Mouse (Mus musculus) embryonic facial prominence, embryonic 13.5 days (tissue): ENCODE data around the gene Atrip. TPM values are rescaled to one million over a fixed set of nuclear protein-coding genes. Genes with fewer than 3 reads are reported as not detected.

Experiments
- ATAC-seq: fragments of 200-750 bp; cut with Nextera tagmentation; 2 replicates; pipeline ENCODE4 v1.8.0; 2017; ENCODE audit warnings: low read depth; ENCODE audit not compliant: insufficient number of reproducible peaks, insufficient read depth, low FRiP score, low TSS enrichment
- H3K27ac ChIP-seq: fragments of 300-500 bp; sonication (generic); 2 replicates; pipeline ENCODE4 v1.5.1; 2015; ENCODE audit warnings: moderate library complexity, mild to moderate bottlenecking, inconsistent platforms
- H3K27me3 ChIP-seq: fragments of 300-500 bp; sonication (generic); 2 replicates; pipeline ENCODE4 v1.6.1; 2015; ENCODE audit warnings: mild to moderate bottlenecking, inconsistent platforms
- H3K36me3 ChIP-seq: fragments of 300-500 bp; sonication (generic); 2 replicates; pipeline ENCODE4 v1.6.1; 2015; ENCODE audit warnings: mild to moderate bottlenecking, inconsistent platforms
- H3K4me1 ChIP-seq: fragments of 300-500 bp; sonication (generic); 2 replicates; pipeline ENCODE4 v1.6.1; 2015; ENCODE audit warnings: inconsistent platforms
- H3K4me2 ChIP-seq: fragments of 300-500 bp; sonication (generic); 2 replicates; pipeline ENCODE4 v1.6.1; 2015; ENCODE audit warnings: moderate library complexity, mild to moderate bottlenecking, inconsistent platforms
- H3K4me3 ChIP-seq: fragments of 300-500 bp; sonication (generic); 2 replicates; pipeline ENCODE4 v1.5.1; 2015; ENCODE audit warnings: mild to moderate bottlenecking, inconsistent platforms
- H3K9ac ChIP-seq: fragments of 300-500 bp; sonication (generic); 2 replicates; pipeline ENCODE4 v1.6.1; 2015; ENCODE audit warnings: mild to moderate bottlenecking, inconsistent platforms
- H3K9me3 ChIP-seq: fragments of 300-500 bp; sonication (generic); 2 replicates; pipeline ENCODE4 v1.6.1; 2016; ENCODE audit warnings: inconsistent platforms
- WGBS: fragments of 180-500 bp; shearing (Covaris S2); methylation state at CpG from one replicate; pipeline ENCODE4 v1.1.7; 2015; ENCODE audit warnings: mixed read lengths; 5-methylcytosine and 5-hydroxymethylcytosine counted together
- polyA plus RNA-seq: library from polyadenylated mRNA; unstranded; fragments of >200 nt; fragmentation: Nextera tagmentation; extraction: Ambion mirVana; gene quantifications from 2 replicates; pipeline ENCODE4 v1.2.1, GENCODE M21; 2015

Gene Atrip
- polyA plus RNA-seq, result 26.8 and 29.6 TPM in 2 replicates

DNA sequence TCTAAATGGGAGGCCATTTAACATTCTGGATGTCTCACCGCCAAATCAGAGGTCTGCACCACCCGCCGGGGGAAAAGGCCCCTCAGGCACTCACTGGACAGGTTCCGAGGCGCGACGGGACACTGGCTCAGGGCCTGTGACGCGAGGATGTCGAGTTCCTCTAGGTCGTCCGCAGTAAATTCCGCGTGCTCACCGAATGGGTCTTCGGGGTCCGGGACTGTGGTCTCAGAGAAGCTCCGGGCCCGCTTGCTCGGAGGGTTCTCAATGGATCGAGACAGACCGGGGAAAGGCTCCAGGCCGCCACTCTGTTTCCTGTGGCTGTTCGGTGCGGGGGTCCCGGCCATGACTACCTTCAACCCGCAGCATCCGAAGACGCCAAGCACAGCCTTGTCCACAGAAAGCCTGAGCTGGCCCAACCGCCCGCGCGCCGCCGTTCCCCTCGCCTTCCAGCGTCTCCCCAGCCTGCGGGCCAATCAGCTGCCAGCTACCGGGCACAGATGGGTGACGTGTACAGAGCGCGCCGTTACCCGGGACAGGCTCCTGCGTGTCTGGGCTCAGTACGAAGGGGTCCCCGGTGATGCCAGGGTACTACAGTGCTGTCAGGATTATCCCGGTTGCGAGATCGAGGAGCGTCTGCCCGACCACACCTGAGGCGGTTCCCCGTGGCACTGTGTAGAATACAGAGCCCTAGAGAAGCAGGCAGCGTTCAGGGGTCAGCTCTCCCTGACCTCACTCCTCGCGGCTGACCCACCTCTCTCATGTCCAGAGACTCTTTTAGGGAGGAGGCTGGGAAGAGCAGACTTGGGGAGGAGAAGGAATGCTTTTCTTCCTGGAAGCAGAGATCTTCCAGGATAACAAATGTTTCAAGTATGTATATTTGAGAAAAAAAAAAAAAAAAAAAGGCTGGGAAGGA is at the start of gene Atrip:
Gene Atrip (minus strand): TSS at position 464 of the 913 bp plus-strand sequence.
- Histone ChIP-seq H3K4me3 (peak within 1 kb of the TSS; percentile 89), H3K27ac (peak within 1 kb of the TSS; percentile 80), H3K4me2 (peak within 1 kb of the TSS; percentile 91), H3K27me3 (no peaks in the 10 kb centered on the region), H3K4me1 (peaks cover 17% of the 10 kb centered on the region), H3K9ac (peak within 1 kb of the TSS; percentile 92), H3K36me3 (peaks cover 39% of the 10 kb centered on the region), H3K9me3 (no peaks in the 10 kb centered on the region)
- WGBS, result under 1% methylated on average over 57 of the region's 57 CpGs
- ATAC-seq, result peak; percentile 91

DNA sequence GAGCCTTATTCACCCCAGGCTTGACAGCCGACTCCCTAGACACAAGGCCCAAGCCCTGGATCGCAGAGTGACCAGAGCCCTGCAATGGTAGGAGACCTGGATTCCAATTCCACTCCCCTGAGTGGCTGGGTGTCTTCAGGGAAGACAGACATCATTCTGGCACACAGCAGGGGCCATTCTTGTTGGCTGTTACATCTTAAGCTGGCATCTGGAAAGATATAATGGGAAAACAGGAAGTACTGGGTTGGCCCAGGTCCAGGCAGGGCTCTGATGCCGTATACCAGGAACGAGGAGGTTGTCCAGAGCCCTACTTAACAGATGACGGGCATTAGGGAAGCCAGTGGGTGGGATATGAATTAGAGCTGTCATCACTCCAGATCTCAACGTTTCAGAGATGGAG is 49.3 kb upstream of the Atrip start:
- no peak overlapping the region for H3K4me2 ChIP-seq
- H3K4me3 ChIP-seq, result no peak overlapping the region
- no peak; the same call in 1 of the 2 replicates for ATAC-seq
- peaks cover 18% of the 10 kb centered on the region for H3K36me3 ChIP-seq
- H3K9me3 ChIP-seq, result no peaks in the 10 kb centered on the region
- peak overlapping the region; percentile 46; the same call in 1 of the 2 replicates for H3K9ac ChIP-seq
- no peaks in the 10 kb centered on the region for H3K27me3 ChIP-seq
- 49% methylated on average over 6 of the region's 6 CpGs for WGBS
- no peak overlapping the region for H3K27ac ChIP-seq
- no peaks in the 10 kb centered on the region; the same call in 1 of the 2 replicates for H3K4me1 ChIP-seq

DNA sequence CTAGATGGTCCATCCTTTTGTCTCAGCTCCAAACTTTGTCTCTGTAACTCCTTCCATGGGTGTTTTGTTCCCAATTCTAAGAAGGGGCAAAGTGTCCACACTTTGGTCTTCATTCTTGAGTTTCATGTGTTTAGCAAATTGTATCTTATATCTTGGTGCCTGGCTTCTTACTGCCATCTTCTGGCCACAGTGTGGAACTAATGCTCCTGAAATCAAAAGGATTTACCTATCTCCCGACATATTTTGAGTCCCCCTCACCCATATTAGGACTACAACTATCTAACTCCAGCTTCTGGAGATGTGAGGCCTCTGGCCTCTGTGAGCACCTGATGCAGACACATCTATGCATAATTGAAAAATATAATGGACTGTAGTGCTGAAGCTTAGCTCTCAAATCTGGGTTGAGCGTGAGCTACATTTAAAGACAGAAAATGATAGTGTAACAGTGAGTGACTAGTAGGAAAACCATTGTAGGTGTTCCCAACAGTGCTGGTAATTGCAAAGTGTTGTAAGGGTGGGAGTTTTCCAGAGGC is 48.7 kb upstream of the Atrip start:
- no peaks in the 10 kb centered on the region for H3K9me3 ChIP-seq
- no peaks in the 10 kb centered on the region; the same call in 1 of the 2 replicates for H3K4me1 ChIP-seq
- H3K4me2 ChIP-seq, result no peak overlapping the region
- no peak for ATAC-seq
- no peak overlapping the region for H3K9ac ChIP-seq
- H3K27me3 ChIP-seq, result no peaks in the 10 kb centered on the region
- H3K36me3 ChIP-seq, result peaks cover 24% of the 10 kb centered on the region
- 38% methylated on average over 2 of the region's 2 CpGs for WGBS
- H3K27ac ChIP-seq, result no peak overlapping the region
- H3K4me3 ChIP-seq, result no peak overlapping the region

DNA sequence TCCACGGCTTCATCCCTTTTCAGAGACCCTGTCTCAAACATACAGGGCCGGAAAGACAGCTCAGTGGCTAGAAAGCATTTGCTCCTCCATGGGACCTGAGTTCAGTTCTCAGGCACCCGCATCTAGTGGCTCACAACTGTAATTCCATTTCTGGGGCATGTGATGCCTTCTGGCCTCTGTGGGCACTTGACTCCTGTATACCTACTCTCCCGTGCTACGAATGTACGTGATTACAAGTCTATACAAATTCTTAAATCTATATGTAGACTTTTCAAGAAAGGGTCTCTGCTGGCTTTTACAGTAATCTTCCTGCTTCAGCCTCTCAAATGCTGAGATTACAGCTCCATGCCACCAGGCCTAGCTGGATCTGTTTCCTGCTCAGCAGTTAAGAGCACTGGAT is 47.0 kb upstream of the Atrip start:
- H3K4me2 ChIP-seq, result no peak overlapping the region
- H3K9ac ChIP-seq, result no peak overlapping the region
- 90% methylated on average over 6 of the region's 6 CpGs for WGBS
- peaks cover 41% of the 10 kb centered on the region for H3K36me3 ChIP-seq
- H3K27me3 ChIP-seq, result no peaks in the 10 kb centered on the region
- no peak overlapping the region for H3K4me3 ChIP-seq
- H3K9me3 ChIP-seq, result no peaks in the 10 kb centered on the region
- H3K4me1 ChIP-seq, result no peaks in the 10 kb centered on the region; the same call in 1 of the 2 replicates
- ATAC-seq, result no peak
- no peak overlapping the region for H3K27ac ChIP-seq

DNA sequence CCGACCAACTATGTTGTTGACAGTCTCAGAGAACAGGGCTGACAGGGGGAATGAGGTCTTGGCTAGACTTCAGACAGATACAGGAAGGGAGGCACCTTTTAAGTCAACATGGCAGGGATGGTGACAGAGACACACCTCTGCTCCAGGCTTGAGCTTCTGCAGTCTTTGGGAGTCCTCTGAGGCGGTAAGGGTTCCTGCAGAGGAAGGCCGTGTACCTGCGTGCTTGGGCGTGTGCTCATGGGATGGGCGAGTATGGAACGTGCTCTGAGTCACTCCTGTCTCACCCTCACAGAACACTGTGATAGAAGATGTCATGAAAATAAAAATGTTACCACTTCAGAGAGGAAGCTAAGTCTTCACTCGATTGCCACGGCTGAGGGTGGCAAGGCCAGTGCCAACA is 45.6 kb upstream of the Atrip start:
- no peak overlapping the region for H3K4me2 ChIP-seq
- peaks cover 54% of the 10 kb centered on the region for H3K36me3 ChIP-seq
- H3K27me3 ChIP-seq, result no peaks in the 10 kb centered on the region
- H3K4me1 ChIP-seq, result no peaks in the 10 kb centered on the region; the same call in 1 of the 2 replicates
- no peaks in the 10 kb centered on the region for H3K9me3 ChIP-seq
- H3K9ac ChIP-seq, result no peak overlapping the region
- ATAC-seq, result no peak
- H3K27ac ChIP-seq, result no peak overlapping the region; the same call in none of the 2 replicates
- WGBS, result 82% methylated on average over 9 of the region's 9 CpGs
- H3K4me3 ChIP-seq, result no peak overlapping the region

DNA sequence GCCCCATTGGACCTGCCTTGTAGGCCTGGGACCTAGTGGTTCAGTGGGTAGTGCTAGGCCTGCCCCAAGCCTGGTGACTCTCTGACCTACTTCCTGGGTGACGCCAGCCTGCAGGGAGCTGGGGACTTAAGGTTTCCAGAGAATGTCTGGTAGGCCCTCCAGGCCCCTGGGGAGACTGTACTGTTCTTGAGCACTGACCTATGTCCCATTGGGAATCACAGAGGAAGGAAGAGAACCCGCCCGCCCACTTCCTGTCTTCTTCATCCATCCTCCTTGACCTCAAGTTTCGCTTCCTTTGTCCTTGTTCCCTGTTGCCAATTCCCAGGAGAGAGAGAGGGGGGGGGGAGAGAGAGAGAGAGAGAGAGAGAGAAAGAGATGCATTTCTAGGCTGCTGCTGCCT is 44.2 kb upstream of the Atrip start:
- WGBS, result 88% methylated on average over 4 of the region's 4 CpGs
- H3K27me3 ChIP-seq, result no peaks in the 10 kb centered on the region
- ATAC-seq, result no peak

DNA sequence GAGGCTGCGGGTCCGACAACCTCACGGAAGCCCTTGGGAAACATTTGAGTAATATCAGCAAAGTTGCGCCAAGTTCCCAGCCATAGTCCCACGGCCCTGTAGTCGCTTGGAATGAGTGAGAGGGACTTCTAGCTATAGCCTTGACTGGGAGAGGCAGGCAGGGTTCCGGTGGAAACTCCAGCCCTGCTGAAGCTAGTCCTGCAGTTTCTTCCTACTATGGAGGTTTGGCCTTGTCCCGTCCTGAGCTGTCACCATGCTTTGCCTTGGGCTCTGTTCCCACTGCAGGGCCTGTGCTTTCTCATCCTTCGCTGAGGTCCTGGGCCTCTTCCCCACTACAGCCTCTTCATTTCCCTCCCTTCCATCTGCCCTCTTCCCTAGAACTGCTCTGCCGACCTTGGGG is 42.3 kb upstream of the Atrip start:
- ATAC-seq, result no peak
- no peaks in the 10 kb centered on the region for H3K4me1 ChIP-seq
- H3K27ac ChIP-seq, result no peak overlapping the region
- no peaks in the 10 kb centered on the region for H3K9me3 ChIP-seq
- no peak overlapping the region for H3K9ac ChIP-seq
- 94% methylated on average over 10 of the region's 10 CpGs for WGBS
- H3K27me3 ChIP-seq, result no peaks in the 10 kb centered on the region
- no peak overlapping the region for H3K4me3 ChIP-seq
- H3K4me2 ChIP-seq, result no peak overlapping the region
- H3K36me3 ChIP-seq, result peaks cover 88% of the 10 kb centered on the region

More for the DNA sequence above, 44.2 kb upstream of the Atrip start:
- Histone ChIP-seq H3K9me3 (no peaks in the 10 kb centered on the region), H3K4me2 (no peak overlapping the region), H3K4me1 (no peaks in the 10 kb centered on the region; the same call in 1 of the 2 replicates), H3K27ac (no peak overlapping the region), H3K36me3 (peaks cover 69% of the 10 kb centered on the region), H3K4me3 (no peak overlapping the region), H3K9ac (no peak overlapping the region)

DNA sequence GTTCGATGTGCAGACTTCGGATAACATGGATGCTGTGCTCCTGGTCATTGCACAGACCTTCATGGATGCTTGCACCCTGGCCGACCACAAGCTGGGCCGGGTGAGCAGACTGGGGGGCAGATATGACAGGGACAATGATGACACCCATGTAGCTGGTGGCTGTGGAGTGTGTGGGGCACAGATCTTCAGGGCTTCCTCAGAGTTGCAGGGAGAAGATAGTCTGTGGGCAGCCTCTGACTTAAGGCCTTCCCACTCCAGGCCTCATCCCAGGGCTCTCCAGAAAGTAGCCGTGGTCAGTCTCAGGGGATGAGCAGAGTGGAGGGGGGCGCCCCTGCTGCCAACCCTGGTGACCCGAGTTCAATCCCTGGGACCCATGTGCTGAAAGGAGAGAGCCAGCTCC is 40.9 kb upstream of the Atrip start:
- no peak overlapping the region for H3K4me2 ChIP-seq
- H3K27ac ChIP-seq, result no peak overlapping the region
- no peaks in the 10 kb centered on the region for H3K4me1 ChIP-seq
- no peak overlapping the region for H3K4me3 ChIP-seq
- 87% methylated on average over 7 of the region's 7 CpGs for WGBS
- H3K9me3 ChIP-seq, result no peaks in the 10 kb centered on the region
- no peak overlapping the region for H3K9ac ChIP-seq
- ATAC-seq, result no peak
- peaks cover 100% of the 10 kb centered on the region for H3K36me3 ChIP-seq
- H3K27me3 ChIP-seq, result no peaks in the 10 kb centered on the region

DNA sequence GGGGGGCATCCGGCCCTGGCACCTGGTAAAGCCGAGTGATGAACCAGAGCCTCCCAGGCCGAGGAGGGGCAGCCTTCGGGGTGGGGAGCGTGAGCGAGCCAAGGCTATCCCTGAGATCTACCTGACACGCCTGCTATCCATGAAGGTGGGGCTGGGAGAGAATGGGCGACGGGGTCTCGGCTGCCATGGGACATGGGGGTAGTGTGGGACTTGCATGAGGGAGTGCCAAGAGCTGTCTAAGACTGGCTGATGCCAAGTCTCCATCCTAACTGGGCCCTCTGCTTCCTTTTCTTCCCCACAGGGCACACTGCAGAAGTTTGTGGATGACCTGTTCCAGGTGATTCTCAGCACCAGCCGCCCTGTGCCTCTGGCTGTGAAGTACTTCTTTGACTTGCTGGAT is 40.4 kb upstream of the Atrip start:
- no peak overlapping the region for H3K4me2 ChIP-seq
- no peaks in the 10 kb centered on the region for H3K27me3 ChIP-seq
- H3K9ac ChIP-seq, result no peak overlapping the region
- no peaks in the 10 kb centered on the region for H3K9me3 ChIP-seq
- H3K27ac ChIP-seq, result no peak overlapping the region
- H3K4me1 ChIP-seq, result no peaks in the 10 kb centered on the region
- H3K4me3 ChIP-seq, result no peak overlapping the region
- 95% methylated on average over 11 of the region's 11 CpGs for WGBS
- ATAC-seq, result no peak
- H3K36me3 ChIP-seq, result peaks cover 100% of the 10 kb centered on the region

DNA sequence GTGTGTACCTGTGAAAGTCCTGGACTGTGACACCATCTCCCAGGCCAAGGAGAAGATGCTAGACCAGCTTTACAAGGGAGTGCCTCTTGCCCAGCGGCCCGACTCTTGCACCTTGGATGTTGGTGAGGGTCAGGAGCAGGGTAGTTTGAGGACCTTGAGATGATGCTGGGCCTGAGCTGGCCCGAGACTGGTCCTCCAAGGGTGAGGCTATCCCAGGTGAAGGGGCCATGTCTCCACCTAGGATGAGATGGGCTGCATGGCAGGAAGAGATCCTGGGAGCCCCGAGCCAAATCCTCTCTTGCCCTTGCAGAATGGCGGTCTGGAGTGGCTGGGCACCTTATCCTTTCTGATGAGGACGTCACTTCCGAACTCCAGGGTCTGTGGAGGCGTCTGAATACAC is 39.4 kb upstream of the Atrip start:
- Histone ChIP-seq H3K27me3 (no peaks in the 10 kb centered on the region), H3K36me3 (peaks cover 100% of the 10 kb centered on the region), H3K9me3 (no peaks in the 10 kb centered on the region), H3K9ac (no peak overlapping the region), H3K4me1 (no peaks in the 10 kb centered on the region), H3K27ac (no peak overlapping the region), H3K4me3 (no peak overlapping the region), H3K4me2 (no peak overlapping the region)
- no peak for ATAC-seq
- WGBS, result 88% methylated on average over 8 of the region's 8 CpGs

DNA sequence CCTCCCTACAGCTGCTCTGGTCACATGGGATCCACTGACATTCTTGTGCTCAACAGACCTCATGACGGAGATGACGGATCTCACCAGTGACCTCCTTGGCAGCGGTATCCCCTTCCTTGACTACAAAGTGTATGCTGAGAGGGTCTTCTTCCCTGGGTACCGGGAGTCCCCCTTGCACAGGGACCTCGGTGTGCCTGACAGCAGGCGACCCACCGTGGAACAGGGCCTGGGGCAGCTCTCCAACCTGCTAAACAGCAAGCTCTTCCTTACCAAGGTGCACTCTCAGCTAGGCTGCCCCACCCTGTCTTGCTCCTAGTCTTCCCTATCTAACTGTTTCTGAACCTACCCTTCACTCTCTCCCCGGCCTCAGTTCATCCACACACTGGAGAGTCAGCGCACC is 37.7 kb upstream of the Atrip start:
- Histone ChIP-seq H3K36me3 (peaks cover 95% of the 10 kb centered on the region), H3K4me1 (no peaks in the 10 kb centered on the region), H3K27me3 (no peaks in the 10 kb centered on the region), H3K27ac (no peak overlapping the region), H3K9me3 (no peaks in the 10 kb centered on the region), H3K4me3 (no peak overlapping the region), H3K4me2 (no peak overlapping the region), H3K9ac (no peak overlapping the region)
- 92% methylated on average over 9 of the region's 9 CpGs for WGBS
- no peak for ATAC-seq

DNA sequence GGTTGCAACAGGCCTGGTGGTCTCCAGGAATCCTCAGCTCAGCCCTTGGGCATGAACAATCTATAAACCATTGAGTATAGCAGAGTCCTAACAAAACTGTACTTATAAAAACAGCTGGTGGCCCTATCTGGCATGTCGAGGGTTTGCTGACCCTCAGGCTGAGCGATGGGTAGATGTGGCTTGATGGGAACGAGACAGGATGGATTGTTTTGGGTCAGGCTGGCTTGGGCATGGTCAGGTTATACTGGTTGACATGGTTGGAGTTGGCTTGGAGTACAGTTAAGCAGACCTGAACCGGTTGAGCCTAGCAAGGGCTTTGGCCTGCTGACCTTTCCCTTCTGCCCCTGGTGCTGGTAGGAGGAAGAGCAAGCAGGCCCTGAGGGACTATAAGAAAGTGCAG is 37.2 kb upstream of the Atrip start:
- no peaks in the 10 kb centered on the region for H3K9me3 ChIP-seq
- no peak overlapping the region for H3K4me2 ChIP-seq
- no peak overlapping the region for H3K4me3 ChIP-seq
- whole genome bisulfite sequencing, result 84% methylated on average over 4 of the region's 4 CpGs
- H3K9ac ChIP-seq, result no peak overlapping the region
- H3K4me1 ChIP-seq, result no peaks in the 10 kb centered on the region
- no peak for ATAC-seq
- no peak overlapping the region for H3K27ac ChIP-seq
- H3K36me3 ChIP-seq, result peaks cover 95% of the 10 kb centered on the region
- H3K27me3 ChIP-seq, result no peaks in the 10 kb centered on the region
